Mouse (Mus musculus) thymus, adult 2 months (tissue): Measurements from ENCODE around the gene Gm20662.

Experiments used
- CTCF ChIP-seq: fragments of 200-500 bp; IDR thresholded peaks from 2 replicates; pipeline ENCODE4 v1.5.1; 2012; ENCODE audit warnings: mild to moderate bottlenecking, control low read depth, low read length, moderate library complexity, borderline replicate concordance; ENCODE audit not compliant: control insufficient read depth, poor library complexity, insufficient read depth; ENCODE audit errors: extremely low read depth
- POLR2A ChIP-seq: fragments of 200-500 bp; IDR thresholded peaks from 2 replicates; pipeline ENCODE4 v1.6.1; 2012; ENCODE audit warnings: mild to moderate bottlenecking, low read length, control low read depth, moderate library complexity; ENCODE audit not compliant: control insufficient read depth, poor library complexity, insufficient read depth; ENCODE audit errors: extremely low read depth

DNA sequence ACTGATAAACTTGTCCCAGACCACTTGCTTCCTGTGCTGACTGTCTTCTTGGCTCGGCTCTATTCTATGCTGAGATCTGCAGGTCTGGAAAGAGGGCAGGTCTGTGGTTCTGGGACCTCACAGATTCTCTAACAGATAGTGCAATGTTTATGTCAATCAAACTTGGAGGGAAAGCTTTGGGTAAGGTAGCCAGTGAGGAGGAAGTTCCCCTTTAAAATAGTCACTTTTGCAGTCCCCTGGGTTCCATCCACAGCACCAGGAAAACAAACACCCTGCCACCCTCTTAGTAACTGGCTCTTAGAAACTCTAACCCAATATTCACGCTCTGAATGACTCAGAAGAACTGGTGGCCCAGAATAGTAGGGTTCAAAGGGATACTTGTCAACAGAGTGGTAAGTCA is 1.7 kb upstream of the Gm20662 start:
- TF ChIP-seq POLR2A = no peak
- no peak for TF ChIP-seq CTCF
